Mouse (Mus musculus) forelimb bud, embryonic 11.5 days (tissue): Measurements from ENCODE around the gene Edaradd.

Experiments
- DNase-seq: peaks from one replicate; pipeline ENCODE4 v3.0.0-alpha.2; 2012; ENCODE audit warnings: low read depth, low spot score

The Edaradd gene

DNA sequence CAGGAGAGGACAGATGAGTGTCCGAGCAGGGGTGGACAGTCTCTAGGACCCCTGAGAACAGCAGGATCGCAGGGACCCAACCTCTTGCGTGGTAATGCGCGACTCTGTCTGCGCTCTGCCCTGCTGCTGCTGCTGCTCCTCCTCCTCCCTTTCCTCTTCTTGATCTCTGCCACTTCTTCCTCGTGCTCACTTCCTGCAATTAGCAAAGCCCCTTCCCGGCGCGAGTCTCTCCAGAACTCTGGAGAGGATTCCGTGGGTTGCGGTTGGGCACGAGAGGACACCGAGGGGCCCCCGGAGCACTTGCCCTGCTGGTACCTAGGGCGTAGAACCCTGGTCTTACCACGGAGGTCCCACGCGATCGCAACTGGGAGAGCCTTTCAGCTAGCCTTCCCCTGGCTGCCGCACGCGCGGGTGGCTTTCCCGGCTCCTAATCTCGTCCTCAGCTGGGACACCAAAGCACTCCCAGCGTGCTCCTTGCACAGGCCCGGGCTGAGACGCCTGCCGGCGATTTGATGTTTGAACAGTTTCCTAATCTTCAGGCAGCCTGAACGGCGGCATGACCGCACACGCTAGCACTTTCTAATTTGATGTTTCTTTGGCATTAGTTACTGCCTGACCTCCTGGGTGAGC lies at the start of gene Edaradd:
TSS of gene Edaradd (minus strand) at position 484 of the 630 bp plus-strand sequence.
- DNase-seq: peak; percentile 64

DNA sequence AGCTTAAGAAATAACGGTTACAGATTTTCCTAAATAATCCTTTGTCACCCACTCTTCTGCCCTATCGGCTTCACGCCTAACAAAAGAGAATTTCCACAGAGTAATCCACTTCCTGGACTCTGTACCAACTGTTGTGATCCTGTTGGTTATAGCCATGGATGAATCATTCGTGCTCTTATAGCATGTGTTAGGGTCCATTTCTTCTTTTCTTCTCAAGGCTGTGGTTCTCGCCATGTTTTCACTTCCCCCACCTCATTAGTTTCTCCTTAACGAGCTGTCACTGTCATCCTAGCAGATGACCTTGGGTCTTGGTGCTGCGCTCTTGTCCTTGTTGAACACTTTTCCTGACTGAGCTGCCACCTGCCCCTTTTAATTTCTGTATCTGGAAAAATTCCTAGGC lies 49.5 kb upstream of the Edaradd start:
- DNase-seq: no peak

DNA sequence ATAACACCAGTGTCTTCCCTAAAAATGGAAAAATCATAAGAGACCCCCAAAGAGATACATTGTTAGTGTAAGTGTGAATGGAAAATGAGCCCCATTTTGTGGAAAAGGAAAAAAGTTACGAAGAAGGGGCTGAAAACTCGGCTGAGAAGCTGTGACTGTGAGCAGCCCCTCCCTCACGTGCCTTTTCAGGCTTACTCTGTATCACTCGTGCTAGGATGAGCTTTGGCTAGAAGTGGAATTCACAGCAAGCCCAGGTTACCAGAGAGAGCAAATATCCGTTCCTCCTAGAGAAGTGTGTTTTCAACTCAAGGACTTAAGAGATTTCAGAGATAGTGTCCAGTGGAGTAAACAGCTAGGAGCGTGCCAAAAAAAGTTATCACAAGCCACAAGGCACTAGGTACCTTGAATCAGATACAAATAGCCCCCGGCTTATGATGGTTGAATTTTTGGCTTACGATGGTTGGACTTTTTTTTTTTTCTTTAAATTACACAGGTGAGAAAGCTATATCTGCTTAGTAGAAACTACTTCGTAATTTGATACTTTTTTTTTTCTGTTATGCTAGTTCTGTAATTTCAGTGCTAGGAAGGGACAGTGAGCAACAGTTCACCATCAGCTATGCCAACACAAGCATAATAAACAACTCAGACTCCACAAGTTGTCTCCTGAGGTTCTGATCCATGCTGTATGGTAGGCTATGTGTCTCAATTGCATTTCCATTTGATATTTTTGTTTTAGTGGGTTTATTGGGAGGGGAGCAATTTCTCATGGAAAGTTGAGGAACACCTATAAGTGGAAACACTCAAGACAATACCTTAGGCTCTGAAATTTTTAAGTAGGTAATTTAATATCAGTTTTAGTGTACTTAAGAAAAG lies 48.6 kb upstream of the Edaradd start:
- no peak for DNase-seq

DNA sequence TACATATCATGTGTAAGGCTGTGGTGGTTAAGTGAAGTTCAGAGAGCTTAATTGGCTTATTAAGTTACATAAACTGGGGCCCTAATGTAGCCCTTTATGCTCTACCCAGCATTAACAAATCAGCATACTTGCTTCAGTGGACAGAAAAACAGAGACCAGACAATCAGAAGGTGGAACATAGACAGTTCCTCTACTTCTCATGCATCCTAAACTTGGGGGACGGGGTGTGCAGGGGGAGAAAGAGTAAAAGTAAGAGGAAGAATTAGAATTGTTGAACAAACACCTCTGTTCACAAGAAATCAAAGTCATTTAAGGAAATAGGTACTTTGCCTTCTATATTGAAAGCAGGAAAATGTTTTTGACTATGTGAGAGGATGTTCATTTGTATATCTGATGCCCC lies 47.7 kb upstream of the Edaradd start:
- DNase-seq: no peak

DNA sequence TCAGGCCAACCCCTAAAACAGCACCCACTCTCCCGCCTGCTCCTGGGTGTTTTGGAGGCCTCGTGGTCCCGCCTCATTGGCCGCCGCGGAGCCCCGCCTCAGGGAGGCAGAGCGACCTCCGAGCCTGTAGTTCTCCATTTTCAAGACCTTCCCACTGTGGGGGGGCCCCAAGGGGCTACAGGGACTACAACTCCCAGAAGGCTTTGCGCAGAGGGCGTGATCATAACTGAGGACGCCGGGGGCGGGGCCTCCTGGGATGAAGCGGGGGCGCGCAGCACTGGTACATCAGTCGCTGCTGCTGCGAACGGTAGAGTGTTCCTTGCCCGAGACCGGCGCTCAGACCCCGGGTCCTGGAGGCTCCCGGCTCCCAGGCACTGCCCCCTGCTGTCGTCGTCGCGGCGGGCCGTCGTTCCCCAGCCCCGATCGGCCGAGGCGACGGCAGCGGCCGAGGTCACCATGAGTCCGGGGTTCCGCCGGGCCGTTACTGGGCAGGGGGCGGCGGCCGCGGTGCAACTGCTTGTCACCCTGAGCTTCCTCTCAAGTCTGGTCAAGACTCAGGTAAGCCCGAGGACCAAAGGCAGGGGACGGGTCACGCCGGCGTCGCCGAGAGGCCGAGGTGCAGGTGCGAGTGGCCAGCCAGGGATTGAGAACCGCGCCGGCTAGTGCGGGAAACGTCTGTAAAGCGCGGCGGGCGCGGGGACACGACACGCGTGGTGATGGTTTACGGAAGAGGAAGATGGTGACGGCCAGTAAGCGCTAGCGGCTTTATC lies 45.6 kb upstream of the Edaradd start, which contains the start of gene Ero1lb:
TSS of gene Ero1lb (plus strand) at position 254 of the 770 bp plus-strand sequence.
- DNase-seq: peak; percentile 98

DNA sequence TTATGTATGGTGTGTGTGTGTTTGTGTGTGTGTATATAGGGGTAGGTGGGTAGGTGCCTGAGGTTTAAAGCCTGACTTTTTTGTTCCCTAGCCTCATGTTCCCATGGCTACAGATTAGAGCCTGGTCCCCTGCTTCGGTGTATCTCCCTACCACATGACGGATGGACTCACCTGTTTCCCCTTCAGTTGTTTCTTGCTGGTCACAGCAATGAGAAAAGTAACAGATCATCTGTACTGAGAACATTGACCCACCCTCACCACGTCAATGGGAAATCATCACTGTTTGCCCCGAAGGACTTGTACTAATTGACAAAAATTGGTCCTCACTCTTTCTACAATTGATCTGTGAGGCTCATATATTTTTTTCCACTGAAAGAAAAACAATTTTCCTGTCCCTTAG lies 42.0 kb upstream of the Edaradd start:
- DNase-seq: no peak

DNA sequence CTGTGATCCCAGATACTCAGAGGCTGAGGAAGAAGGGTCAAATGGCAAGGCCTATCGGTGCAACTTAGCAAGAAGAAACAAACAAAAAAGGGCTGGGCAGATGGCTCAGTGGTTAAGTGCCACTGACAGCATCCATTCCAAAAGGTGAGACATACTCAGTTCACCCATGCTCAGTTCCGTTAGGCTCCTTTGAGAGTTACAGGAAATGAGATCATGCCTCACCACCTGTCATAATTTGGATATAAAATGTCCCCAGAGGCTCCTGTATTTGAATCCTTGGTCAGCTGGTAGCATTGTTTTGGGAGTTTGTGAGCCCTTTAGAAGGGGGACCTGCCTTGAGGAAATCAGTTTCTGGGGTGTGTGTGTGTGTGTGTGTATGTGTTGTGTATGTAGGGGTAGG lies 41.5 kb upstream of the Edaradd start:
- no peak for DNase-seq

DNA sequence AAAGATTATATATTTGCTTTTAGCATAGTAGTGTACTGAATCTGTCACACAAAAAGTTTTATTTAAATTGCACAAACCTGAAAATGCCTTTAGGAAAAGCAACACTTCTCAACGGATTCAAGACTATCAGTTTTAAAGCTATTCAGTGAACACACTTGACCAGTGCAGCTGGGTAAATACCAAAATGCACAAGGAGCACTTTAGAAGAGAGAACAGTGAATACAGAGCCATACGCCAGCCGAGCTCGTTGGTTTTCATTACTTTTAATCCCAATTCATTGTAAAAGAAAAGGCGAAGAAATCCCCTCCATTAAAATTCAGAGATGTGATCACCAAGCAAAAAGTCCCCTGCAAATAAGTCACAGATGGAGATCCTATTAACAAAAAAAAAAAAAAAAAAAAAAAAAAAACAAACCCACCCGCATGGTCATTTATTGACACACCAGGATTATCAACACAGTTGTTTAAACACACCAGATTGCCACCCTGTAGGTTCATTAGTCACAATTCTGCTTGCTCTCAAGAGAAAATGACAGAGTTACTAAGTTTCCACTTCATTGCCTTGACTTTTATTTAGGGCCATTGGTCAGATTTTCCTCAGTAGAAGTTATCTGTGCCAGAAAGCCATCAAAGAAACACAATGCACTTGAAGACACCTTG lies 39.4 kb upstream of the Edaradd start:
- DNase-seq: no peak

DNA sequence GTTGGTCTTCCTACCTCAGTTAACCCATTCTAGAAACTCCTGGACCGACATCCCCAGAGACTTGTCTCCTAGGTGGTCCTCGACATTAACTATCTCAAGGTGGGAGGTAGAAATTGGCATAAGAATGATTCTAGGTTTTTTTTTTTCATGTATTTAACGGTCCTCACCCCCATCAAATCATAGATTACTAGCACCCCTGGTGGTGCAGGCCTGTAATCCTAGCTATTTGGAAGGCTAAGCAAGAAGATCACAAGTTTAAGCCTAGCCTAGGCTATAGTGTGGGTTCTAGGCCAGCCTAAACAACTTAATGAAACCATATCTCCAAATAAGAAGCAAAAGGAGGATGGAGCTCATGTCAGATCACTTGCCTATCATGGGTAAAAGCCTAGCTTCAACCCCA lies 38.8 kb upstream of the Edaradd start:
- DNase-seq: no peak

DNA sequence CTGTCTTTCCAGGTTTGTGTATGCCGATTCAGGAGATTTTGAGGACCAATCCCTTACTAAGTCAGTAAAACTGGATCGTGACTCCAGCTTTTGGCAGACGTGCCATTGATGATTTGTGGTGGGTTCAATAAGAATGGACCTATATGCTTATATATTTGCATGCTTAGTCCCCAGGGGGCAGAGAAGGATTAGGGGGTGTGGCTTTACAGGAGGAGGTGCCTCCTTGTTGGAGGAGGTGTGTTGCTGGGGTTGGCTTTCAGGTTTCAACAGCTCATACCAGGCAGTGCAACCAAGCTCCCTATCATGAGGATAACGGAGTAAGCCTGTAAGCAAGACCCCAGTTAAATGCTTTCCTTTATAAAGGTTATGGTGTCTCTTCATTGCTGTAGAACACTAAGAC lies 34.0 kb upstream of the Edaradd start:
- no peak for DNase-seq

DNA sequence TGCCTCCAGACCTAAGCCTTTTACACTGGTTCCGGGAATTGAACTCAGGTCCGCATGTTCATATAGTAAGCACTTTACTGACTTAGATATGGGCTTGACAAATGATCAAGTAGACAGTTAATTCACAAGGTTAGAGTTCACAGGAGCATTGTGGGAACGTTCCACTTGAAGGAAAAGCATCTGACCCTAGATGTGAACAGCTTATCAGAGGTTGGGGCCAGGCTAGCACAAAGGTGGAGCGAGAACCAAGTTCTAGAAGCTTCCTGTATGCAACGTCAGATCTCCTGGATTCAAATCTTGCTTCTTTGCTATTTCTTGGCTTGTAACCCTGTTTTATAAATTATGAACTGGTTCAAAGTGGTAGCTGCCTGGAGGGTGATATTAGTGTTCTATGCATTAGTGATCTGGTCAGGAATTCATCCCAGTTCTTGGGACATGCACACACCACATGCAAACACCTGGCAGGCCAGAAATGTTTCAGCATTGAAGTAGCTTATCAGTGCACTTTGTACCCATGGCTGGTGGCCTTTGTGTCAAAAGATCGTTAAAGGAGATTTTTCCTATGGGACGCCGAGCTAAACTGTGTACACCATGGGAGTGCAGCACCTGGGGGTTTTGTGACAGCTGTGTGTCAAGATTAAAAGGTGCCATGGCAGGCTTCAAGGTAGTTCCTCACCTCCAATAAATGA lies 23.8 kb upstream of the Edaradd start:
- no peak for DNase-seq

DNA sequence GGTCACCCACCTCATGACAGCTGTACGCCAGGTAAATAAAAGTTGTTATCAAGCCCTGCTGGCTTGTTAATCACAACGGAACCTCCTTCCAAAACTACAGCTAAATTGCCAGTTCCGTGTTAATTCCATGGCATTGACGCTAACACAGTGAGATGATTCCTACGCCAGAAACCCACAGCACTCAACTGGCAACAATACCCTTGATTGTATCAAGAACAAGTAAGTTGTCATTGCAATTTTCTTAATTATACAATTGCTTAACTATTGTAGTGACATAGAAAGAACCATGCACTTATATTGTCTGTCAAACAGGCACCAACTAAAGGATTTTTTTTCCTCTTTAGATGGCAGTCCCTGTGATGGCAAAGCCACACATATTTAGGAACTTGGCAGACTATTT lies 23.0 kb upstream of the Edaradd start:
- DNase-seq: no peak

DNA sequence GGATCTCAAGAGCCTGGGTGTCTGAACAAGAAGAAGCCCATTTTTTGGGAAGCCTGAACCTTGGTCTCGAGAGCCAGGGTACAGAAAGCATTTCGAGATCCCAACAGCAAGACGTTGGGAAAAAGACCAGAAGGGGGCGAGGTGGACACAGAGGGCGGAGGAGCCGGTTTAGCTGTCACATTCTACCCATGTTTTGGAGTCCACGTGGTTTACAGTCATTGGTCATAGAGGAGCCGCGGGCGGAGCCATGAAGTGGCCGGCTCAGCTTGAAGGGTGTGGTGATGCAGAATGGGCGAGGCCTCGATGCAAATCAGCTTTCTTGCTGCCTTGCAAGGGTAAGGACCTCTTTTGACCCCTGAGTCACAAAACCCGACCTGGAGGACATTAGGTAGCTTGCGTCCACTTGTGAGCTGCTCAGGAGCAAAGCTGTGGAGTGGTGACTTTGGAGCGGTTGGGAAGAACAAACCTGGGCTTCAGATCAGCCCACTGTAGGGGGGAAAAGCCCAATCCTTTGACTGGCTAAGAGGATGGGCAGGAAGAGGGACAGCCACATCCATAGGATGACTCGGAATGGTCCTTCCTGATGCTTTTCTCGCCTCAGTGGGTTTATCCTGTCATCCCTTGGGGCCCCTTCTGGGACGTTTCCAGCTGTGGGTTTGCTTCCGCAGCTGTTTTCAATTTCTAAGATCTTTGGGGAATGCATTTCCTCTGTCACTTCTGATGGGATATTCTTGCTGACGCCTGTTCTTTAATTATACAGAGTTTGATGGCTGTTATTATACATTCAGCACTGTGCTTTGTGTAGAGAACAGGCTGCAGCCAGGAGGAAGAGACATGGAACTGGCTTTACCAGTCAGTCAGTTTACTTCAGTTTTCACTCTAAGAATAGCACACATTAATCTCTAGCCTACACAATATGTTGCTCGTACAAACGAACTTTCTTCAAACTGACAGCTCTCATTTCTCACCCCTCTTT lies 22.1 kb upstream of the Edaradd start:
- peak; percentile 82 for DNase-seq

DNA sequence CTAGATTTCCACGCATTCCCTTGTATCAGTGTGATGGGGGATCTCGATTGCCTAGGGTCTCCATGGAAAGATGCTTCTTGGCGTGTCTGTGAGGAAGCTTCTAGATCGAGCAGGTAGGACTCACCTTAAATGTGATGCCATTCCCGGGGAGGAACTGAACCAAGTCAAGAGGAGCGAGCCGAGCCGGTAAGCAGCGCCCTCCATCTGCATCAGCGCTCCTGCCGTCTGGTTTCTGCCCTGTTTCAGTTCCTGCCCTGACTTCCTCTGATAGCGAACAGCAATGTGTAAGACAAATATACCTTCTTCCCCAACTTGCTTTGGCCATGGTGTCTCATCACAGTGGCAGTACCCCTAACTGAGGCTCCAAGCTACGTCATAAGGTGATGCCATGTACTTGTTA lies 19.9 kb upstream of the Edaradd start:
- no peak for DNase-seq

DNA sequence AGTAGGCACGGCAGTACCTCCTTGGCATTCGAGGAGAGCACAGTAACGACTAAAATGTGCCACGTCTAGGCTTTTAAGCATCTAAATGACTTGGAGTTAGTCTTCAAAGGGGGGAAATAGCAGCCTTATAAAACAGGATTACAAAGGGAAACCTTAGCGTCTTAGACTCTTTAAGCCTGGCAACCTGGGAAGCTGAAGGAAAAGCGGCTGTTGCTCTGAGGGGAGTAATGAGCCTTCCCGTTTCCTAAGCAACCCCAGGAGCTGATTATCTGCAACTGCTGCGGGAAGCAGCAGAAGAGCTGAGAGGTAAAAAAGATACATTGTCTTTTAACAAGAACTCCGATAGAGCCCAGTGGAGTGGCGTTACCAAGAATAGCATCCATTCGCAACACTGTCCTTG lies 19.5 kb upstream of the Edaradd start:
- DNase-seq: no peak

DNA sequence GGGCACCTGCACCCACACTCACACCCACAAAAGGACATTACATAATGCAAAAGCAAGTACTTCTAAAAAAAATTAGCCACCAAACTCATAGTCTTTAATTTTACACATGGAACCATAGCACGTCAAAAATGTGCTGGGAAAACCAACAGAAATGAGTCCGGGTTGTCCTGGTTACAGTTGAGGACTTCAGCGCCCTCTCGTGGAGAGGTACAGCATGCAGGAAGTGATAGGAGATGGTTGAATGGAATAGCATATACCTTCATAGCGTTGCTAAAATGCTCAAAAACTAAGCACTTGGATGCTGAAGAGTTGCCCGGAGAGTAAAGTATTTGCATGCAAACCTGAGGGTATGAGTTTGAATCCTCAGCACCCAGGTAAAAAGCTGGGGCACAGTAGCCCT lies 17.7 kb upstream of the Edaradd start:
- no peak for DNase-seq

DNA sequence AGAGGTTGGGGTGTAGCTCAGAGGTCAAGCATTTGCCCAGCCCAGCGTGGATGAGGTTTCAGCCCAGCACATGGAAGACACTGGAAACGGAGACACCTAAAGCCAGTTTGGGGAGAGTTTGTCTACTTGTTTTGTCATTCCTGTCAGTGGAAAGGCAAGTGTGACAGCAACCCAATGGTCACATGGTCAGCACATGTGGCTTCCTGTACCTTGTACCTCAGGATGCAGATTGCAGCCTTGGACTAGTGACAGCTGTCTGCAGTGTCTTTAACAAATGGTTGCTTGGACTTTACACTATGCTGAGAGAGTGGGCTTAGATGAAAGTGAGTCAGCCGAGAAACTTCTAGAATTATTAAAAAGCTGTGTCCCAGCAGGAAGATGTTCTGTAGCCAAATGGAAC lies 14.4 kb upstream of the Edaradd start:
- no peak for DNase-seq

DNA sequence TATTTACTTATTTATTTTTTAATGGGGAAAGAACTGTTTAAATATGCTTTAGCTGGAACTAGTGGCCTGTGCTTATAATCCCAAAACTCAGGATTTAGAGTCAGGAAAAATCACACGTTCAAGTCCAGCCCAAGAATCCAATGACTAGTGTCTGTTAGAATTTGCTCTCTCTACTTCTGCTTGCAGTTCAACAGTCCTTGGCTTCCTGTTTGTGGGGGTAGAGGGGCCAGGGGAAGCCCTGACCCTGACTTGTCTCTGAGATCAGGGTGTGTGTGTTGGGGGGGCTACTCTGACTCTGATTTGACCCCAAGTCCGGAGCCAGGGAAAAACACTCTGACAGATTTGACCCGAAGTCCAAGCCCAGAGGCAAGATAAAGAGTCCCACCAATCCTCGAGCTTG lies 5.4 kb upstream of the Edaradd start:
- no peak for DNase-seq

DNA sequence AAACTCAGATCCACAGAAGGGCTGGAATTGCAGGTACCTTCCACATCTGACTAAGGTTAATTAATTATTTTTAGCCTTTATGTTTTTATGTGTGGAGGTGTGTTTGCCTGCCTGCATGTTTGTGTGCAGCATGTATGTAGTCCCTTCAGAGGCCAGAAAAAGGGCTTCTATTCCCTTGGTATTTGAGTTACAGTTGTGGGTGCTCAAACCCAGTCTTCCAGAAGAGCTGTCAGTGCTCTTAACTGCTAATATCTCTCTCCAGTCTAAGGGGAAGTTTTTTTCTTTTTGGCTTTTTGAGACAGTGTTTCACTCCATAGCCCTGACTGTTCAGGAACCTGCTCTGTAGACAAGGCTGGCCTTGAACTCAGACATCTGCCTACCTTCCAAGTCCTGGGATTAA lies 2.1 kb upstream of the Edaradd start:
- no peak for DNase-seq

DNA sequence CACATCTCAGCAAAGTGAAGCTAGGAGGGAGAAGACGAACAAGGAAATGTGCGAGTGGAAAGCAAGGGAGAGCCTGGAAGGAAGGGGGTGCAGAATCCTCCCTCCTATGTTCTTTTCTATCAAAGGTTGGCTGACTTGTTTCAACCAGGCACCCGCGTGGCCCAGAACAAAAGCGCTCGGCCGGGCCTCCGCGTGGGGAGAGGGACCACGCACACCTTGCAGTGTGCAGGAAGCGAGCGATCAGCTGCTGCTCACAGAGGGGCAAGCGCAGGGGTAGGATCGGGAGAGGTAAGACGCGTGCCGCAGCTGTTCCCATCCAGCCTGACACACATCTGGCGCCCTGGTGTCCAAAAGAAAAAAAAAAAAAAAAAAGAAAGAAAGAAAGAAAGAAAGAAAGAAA lies 867 bp downstream of the Edaradd start:
- DNase-seq: no peak
